Mouse (Mus musculus) brain, adult 2 months (tissue): Measurements from ENCODE around the gene Tacc2.

Experiments
- DNase-seq: peaks from one replicate; pipeline ENCODE4 v3.0.0; 2011; ENCODE audit warnings: low read depth, low spot score

Gene Tacc2

DNA sequence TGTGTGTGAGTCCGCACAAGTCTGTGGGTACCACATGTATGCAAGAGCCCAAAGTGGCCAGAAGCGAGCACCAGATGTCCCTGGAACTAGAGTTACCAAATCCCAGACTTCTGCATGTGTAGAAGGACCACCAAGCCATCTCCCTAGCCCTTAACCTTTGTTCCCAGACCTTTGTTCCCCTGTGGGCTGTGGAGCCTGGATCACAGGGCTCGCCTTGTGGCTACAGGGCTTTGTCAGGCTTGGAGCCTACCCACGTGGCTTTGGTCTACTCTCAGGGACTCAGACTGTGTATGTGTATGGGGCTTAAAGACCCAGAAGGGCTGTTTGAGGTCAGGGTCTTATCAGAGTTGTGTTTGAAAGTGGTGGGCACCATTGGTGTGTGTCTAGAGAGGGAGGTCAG is 111.4 kb downstream of the Tacc2 start:
- no peak for DNase-seq

DNA sequence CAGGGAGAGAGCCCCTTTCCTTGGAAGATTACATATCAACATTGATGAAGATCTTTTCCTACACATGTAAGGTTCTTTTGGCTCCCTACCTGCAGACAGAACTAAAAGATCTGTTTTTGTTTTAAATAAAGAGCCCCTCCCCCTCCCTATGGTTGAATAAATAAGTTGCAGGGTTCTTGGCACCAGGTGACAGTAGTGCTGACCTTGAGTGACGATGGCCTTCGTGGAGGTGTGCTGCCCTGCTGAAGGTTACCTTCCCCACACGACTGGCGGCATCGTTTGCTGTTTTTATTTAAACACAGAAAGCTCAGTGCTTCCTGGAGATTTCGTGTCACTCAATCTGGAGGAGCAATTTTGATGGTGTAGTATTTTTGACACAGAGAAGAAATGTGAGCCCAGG is 113.6 kb downstream of the Tacc2 start:
- no peak for DNase-seq

- DNase-seq: no peak
Measured at GRCm38 (mm10) chr7:130691931-130692330, 114.7 kb downstream of the Tacc2 start.

DNA sequence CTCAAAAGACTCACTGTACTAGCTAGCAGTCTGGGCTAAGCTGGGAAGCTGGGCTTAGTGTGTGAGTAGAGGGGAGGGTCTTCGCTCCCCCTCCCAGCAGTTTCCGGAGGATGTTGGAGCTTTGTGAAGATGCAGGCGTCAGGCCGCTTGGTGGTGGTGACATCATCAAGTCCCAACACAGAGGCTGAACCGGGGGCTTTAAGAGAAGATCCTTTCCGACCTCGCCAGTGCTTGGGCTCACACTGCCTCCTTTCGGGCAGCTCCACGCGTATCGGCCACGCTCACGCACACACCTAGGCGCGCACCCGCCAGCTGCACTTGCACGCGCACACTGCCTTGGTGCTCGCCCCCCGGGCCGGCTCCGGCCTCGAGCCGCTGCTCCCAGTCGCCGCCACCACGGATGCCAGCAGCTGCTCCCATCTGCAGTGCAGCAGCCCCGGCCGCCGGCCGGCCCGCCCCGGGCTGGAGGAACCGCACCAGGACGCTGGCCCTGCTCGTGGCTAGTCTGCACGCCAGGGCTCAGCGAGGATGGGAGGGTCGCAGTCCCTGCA is 115.2 kb downstream of the Tacc2 start:
- peak; percentile 94 for DNase-seq

- DNase-seq: peak; percentile 91
Measured at GRCm38 (mm10) chr7:130692943-130693799, 115.9 kb downstream of the Tacc2 start.

- peak; percentile 80 for DNase-seq
Measured at GRCm38 (mm10) chr7:130693800-130694193, 116.6 kb downstream of the Tacc2 start.

- no peak for DNase-seq
Measured at GRCm38 (mm10) chr7:130695669-130696338, 118.6 kb downstream of the Tacc2 start.

GRCm38 (mm10) chr7:130696347-130697234 is 119.4 kb downstream of the Tacc2 start:
- peak; percentile 74 for DNase-seq

GRCm38 (mm10) chr7:130698480-130698879 is 121.2 kb downstream of the Tacc2 start:
- DNase-seq: no peak

- peak; percentile 57 for DNase-seq
Measured at GRCm38 (mm10) chr7:130701336-130701735, 124.1 kb downstream of the Tacc2 start.

DNA sequence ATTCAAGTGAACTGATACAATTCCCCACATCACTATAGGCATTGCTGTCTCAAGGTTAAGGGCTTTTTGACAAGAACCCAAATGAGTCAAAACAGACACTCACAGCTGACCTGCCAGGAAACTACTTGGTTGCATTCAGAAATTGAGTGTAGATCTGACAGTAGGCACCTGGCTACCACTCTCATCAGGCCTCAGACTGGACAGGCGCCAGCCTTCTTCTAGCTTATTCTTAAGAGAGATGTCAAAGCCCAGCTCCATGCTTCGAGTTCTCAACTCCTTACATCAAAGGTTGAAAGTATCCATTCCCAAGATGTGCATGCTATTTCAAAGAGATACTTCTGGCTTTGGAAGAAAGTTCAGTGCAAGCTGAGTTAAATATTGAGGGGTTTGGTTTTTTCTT is 128.0 kb downstream of the Tacc2 start:
- DNase-seq: no peak

DNA sequence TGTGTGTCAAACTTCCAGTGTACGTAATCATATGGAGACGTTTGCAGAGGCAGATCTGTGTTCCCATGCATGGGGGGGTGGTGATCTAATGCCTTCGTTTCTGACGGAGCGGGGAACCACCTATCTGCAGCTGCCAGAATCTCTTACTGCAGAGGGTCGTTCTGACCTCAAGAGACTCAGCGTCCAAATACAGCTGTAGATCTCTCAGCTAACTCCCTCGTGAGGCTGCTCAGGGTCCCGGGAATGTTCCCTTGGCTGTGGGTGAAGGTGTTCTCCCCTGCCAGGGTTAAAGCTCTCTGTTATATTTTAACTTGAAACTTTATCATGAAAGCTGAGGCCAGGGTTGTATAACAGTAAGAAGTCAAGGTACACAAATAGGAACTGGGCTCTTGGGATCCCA is 131.7 kb downstream of the Tacc2 start:
- no peak for DNase-seq

DNA sequence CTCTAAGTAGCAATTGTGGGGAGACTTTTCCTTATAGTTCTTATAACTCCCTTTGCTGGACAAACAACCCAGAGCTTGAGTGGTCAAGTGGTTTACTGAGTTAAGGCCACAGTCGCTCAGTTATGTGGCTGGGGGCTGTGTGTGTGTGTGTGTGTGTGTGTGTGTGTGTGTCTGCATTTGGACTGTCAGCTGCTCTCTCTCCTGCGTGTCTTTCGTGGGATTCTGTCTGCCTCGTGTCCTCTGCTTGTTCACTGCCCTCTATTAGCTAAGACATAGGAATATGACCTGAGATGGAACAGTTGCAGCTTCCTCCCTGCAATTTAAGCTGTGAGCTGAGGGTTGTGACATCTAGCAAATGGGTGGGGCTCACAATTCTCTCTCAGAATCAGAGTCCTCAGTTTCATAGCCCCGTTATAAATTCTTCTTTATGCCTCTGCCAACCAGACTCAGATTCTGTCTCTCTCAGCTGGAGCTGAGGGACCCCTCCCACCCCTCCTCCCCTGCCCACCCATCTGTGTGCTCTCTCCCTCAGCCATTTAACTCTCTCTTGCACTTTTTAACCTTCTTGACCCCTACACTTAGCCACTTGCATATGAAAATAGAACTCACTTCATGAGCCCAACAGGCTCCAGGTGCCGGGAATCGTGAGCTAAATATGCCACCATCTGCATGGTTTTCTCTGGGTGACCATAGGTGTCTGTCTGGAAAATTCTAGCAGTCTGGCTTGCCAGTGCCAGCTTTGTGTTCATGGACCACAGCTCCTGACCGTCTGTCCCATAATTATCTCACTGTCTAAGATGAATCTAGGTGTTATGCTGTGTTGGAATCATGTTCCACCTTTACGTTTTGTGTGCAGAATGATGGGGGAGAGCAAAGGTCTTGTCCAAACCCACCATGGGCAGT is 132.4 kb downstream of the Tacc2 start:
- peak; percentile 91 for DNase-seq

DNA sequence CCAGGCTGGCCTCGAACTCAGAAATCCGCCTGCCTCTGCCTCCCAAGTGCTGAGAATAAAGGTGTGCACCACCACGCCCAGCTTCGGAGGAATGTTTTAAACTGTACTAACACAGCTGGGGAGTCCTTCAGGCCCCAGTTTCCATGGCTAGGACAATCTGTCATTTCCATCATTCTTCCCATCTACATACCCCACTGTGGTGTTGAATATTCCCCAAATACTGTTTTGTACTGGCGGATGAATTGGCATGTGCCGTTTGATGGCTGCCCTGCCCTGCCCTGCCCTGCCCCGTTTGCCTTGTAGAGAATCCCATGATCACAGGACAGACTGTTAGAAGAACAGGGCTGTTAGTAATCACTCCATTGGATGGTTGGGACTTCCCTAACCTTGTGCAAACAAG is 134.6 kb downstream of the Tacc2 start:
- DNase-seq: no peak

- DNase-seq: no peak
Measured at GRCm38 (mm10) chr7:130713319-130713718, 136.1 kb downstream of the Tacc2 start.

DNA sequence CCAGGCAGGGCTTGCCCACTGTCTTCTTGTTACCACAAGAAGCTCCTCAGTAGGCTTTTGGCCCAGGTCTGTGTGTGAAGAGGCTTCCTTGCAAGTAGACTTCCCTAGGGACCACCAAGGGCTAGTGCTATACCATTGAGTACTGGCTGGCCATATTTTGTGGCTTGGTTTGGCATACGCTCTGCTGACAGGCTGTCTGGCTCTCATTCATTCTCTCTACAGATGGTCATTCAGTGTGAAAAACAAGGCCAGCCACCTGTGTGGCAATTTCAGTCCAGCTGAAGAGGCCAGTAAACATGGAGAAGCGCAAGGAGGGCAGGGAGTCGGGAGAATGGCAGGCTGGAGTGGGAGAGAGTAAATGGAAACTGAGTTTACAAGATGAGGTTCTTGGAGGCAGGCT is 138.2 kb downstream of the Tacc2 start:
- peak; percentile 97 for DNase-seq

DNA sequence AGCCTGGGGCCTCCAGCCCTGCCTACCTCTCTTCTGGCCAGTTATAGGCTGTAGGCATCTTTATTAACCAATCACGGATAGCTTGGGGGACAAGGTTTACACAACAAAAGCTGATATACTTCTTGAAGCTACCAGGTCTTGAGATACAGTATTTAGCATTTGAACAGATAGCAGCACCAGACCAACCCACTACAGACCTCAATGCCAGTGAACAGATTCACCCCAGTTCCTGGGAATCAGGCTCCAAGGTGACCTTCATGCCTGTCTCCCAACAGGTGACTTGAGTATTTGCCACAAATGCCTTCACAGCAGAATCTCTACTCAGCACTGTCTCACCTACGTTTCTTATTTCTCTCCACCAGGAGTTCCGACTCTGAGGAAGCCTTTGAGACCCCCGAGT is 139.1 kb downstream of the Tacc2 start:
- no peak for DNase-seq

DNA sequence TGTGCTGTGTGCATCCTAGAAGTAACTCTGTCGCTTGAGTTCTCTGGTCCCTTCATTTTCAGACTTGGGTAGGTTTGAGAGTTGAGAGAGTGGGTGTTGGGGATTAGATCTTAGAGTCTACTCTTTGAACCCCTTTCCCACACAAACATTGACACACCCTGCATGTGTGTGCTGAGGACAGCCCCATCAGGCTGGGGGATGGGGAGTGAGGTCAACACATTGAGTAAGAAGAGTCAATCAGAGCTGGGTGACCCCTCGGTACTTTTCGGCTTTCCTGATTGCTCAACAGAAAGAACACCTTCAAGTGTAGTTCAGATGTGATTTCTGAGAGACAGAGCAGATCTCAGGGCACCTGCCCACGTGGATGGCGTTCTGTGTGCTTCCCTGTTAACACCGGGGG is 139.8 kb downstream of the Tacc2 start:
- DNase-seq: no peak

- DNase-seq: no peak
Measured at GRCm38 (mm10) chr7:130719931-130720598, 142.8 kb downstream of the Tacc2 start.

DNA sequence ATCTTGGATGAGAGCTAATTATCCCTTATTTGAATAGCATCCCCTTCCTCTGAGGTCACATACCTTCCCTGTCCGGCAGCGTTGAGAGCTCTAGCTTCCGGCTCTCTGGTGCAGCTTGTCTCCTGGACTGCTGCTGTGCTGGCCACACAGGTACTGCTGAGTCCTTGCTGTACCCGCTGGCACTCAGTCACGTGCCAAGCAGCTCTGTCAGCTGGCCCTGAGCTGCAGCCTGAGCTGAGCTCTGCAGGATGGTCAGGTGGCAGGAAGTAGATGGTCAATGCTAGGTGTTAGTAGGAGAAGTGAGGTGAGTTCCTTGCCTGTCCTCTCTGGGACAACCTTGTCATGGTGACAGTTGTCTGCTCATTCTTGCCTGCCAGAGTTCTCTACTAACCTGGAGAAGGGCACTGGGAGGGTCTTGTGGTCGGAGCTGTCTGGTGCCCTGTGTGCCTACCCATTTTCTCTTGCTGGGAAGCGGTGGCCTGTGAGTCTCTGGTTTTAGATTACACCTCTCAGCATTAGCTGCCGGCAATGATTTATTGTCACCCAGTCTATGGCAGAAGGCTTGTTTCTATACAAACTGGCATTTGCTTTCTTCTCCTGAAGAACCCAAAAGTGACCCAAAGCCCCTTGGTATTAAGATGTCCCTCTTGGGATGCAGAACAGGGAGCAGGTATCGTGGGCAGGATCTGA is 143.6 kb downstream of the Tacc2 start:
- peak; percentile 86 for DNase-seq
